Mouse (Mus musculus) liver, embryonic 15.5 days (tissue): Measurements from ENCODE around the gene Txnrd1. TPM values are rescaled to one million over a fixed set of nuclear protein-coding genes. Genes with fewer than 3 reads are reported as not detected.

Source experiments
- ATAC-seq: fragments of 200-750 bp; cut with Nextera tagmentation; 2 replicates; pipeline ENCODE4 v1.8.0; 2017; ENCODE audit warnings: moderate number of reproducible peaks, mild to moderate bottlenecking, moderate library complexity; ENCODE audit not compliant: insufficient read depth
- H3K27ac ChIP-seq: fragments of 300-500 bp; sonication (generic); replicated peaks from 2 replicates; pipeline ENCODE4 v1.5.1; 2015; ENCODE audit warnings: mild to moderate bottlenecking, inconsistent platforms
- H3K27me3 ChIP-seq: fragments of 300-500 bp; sonication (generic); 2 replicates; pipeline ENCODE4 v1.6.1; 2015; ENCODE audit warnings: mild to moderate bottlenecking, inconsistent platforms
- H3K36me3 ChIP-seq: fragments of 300-500 bp; sonication (generic); replicated peaks from 2 replicates; pipeline ENCODE4 v1.6.1; 2015; ENCODE audit warnings: moderate library complexity, mild to moderate bottlenecking, inconsistent platforms
- H3K4me1 ChIP-seq: fragments of 300-500 bp; sonication (generic); replicated peaks from 2 replicates; pipeline ENCODE4 v1.6.1; 2015; ENCODE audit warnings: inconsistent platforms
- H3K4me2 ChIP-seq: fragments of 300-500 bp; sonication (generic); 2 replicates; pipeline ENCODE4 v1.6.1; 2015; ENCODE audit warnings: moderate library complexity, mild to moderate bottlenecking, inconsistent platforms
- H3K4me3 ChIP-seq: fragments of 300-500 bp; sonication (generic); replicated peaks from 2 replicates; pipeline ENCODE4 v1.5.1; 2015; ENCODE audit warnings: mild to moderate bottlenecking, inconsistent platforms
- H3K9ac ChIP-seq: fragments of 300-500 bp; sonication (generic); 2 replicates; pipeline ENCODE4 v1.6.1; 2015; ENCODE audit warnings: moderate library complexity, mild to moderate bottlenecking, inconsistent platforms
- H3K9me3 ChIP-seq: fragments of 300-500 bp; sonication (generic); replicated peaks from 2 replicates; pipeline ENCODE4 v1.6.1; 2016; ENCODE audit warnings: inconsistent platforms
- WGBS: fragments of 180-500 bp; shearing (Covaris S2); methylation state at CpG from one replicate; pipeline ENCODE4 v1.1.7; 2015; ENCODE audit warnings: mixed read lengths; ENCODE audit not compliant: insufficient replicate concordance; 5-methylcytosine and 5-hydroxymethylcytosine counted together
- polyA plus RNA-seq: library from polyadenylated mRNA; unstranded; fragments of >200 nt; fragmentation: Nextera tagmentation; extraction: Ambion mirVana; gene quantifications from 2 replicates; pipeline ENCODE4 v1.2.1, GENCODE M21; 2015

The Txnrd1 gene
- polyA plus RNA-seq, 1 experiment from 2014 or later: 48.0 TPM

DNA sequence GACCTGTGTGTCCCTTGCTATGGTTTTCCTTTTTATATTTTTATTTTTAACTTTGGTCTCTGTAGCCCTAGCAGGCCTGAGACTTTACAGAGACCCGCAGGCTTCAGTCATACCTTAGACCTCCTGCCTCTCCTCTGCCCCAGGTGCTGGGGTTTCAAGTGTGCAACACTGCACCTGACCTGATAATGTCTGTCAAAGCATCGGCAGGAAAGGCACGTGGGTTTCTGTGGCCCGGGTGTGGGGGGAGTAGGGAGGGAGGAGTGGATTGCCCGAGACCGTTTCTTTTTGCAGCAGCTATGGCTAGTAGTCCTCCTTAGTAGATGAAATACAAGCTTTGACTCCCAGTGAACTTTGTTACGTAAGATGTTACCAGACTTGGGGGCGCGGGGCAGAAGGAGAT, 15.8 kb upstream of the Txnrd1 start:
- Histone ChIP-seq H3K9me3 (no peaks in the 10 kb centered on the region), H3K4me3 (no peak overlapping the region), H3K4me2 (no peak overlapping the region), H3K27ac (no peak overlapping the region), H3K9ac (no peak overlapping the region), H3K4me1 (peaks cover 16% of the 10 kb centered on the region), H3K27me3 (no peaks in the 10 kb centered on the region), H3K36me3 (no peaks in the 10 kb centered on the region)
- no peak for ATAC-seq
- WGBS: 43% methylated on average over 9 of the region's 9 CpGs

DNA sequence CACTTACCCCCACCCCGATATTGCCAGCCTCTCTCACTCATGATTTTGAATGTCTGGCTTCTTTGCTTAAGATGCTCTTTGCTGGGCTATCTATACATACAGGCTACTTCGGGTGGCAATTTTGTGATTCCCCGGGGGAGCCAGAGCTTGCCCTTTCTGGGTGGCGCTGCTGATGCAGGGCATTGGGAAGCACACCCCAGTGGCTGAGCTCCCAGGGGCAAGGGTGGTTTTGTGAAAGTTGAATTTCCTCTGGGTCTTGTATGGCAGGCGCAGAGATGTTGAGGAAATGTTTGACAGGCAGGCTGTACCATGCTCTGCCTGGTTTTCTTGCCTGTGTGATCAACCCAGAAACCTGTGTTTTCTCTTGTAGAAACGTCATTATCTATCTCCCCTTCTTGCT, 15.1 kb upstream of the Txnrd1 start:
- WGBS: 65% methylated on average over 6 of the region's 6 CpGs
- H3K4me1 ChIP-seq: peaks cover 12% of the 10 kb centered on the region
- no peak for ATAC-seq

DNA sequence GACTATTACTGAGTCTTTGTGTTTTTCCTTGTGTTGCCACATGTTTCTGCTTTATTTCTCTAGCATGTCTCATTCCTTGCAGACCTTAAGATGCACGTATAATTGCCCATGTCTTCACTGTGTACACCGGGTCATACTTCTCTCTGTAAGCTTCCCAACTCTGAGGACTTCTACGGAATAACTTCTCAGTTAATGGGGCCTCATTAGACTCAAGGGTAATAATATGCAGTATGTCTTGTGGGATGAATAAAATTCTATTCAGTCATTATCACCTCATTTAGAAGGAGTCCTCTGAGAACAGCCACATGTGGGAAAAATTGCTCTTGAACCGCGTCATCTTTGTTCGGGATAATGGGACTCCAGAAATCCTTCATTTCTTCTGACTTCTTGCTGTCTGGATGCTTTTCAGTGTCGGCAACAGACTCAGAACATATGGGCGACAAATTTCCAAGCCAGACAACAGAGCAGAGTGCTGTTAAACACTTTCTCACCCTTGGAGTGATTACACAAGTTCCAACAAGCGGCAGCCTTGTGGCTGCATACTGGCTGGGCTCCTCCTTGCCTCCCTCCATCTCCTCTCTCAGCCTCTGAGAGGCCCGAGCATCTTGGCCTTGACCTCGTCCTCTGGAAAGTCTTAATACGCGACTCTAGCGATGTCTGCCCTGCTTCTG, 10.5 kb upstream of the Txnrd1 start:
- ATAC-seq: no peak
- 70% methylated on average over 14 of the region's 14 CpGs for WGBS
- no peak overlapping the region for H3K4me2 ChIP-seq
- H3K4me3 ChIP-seq: no peak overlapping the region
- H3K27me3 ChIP-seq: no peaks in the 10 kb centered on the region
- H3K36me3 ChIP-seq: no peaks in the 10 kb centered on the region
- H3K9ac ChIP-seq: no peak overlapping the region
- no peaks in the 10 kb centered on the region for H3K4me1 ChIP-seq
- H3K9me3 ChIP-seq: no peaks in the 10 kb centered on the region
- H3K27ac ChIP-seq: no peak overlapping the region

More for the DNA sequence above, 15.1 kb upstream of the Txnrd1 start:
- no peaks in the 10 kb centered on the region for H3K9me3 ChIP-seq
- no peak overlapping the region for H3K27ac ChIP-seq
- no peaks in the 10 kb centered on the region for H3K27me3 ChIP-seq
- no peaks in the 10 kb centered on the region for H3K36me3 ChIP-seq
- no peak overlapping the region for H3K9ac ChIP-seq
- no peak overlapping the region for H3K4me3 ChIP-seq
- no peak overlapping the region for H3K4me2 ChIP-seq

DNA sequence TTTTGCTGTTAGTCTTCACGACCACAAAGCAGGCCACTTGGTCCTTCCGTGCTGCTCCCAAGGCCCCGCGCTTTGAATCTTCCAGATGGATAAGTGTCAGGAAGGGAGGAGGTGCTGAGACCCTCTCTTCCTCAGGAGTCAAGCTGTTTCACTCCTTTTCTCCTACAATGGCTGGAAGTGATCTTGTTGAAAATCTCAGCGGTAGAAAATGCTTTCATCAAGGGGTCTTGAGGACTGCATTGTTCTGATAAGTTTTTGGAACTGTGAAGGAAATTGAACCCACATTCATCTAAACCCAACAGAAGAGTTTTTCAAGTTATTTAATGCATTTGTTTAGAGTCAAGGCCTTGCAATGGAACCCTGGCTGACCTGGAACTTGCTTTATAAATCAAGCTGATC, 10.0 kb upstream of the Txnrd1 start:
- Histone ChIP-seq H3K9me3 (no peaks in the 10 kb centered on the region), H3K27ac (no peak overlapping the region), H3K4me2 (no peak overlapping the region), H3K4me1 (no peaks in the 10 kb centered on the region), H3K36me3 (no peaks in the 10 kb centered on the region), H3K4me3 (no peak overlapping the region), H3K27me3 (no peaks in the 10 kb centered on the region), H3K9ac (no peak overlapping the region)
- ATAC-seq: no peak
- WGBS: 68% methylated on average over 5 of the region's 5 CpGs

DNA sequence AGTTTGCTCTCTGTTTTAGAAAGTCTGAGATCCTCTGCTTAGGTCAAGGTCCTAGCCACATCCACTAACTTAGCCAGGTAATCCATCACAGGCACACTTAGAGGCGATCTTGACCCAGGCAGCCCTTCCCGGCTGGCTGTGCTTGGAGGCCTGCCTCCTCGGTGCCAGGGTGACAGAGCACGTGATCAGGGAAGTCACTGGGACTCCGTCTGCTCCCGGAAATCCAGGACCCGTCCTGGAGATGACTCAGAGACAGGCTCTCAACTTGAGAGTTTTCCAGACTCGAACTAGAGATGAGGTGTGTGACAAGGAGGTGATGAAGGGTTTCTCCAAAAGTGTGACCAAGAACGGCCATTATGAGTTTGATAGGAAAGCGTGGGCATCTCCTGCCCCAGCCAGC, 9.2 kb upstream of the Txnrd1 start:
- 60% methylated on average over 10 of the region's 10 CpGs for WGBS
- Histone ChIP-seq H3K36me3 (no peaks in the 10 kb centered on the region), H3K9ac (no peak overlapping the region), H3K4me1 (no peaks in the 10 kb centered on the region), H3K27me3 (no peaks in the 10 kb centered on the region), H3K9me3 (no peaks in the 10 kb centered on the region), H3K4me2 (no peak overlapping the region), H3K27ac (no peak overlapping the region), H3K4me3 (no peak overlapping the region)
- ATAC-seq: no peak

DNA sequence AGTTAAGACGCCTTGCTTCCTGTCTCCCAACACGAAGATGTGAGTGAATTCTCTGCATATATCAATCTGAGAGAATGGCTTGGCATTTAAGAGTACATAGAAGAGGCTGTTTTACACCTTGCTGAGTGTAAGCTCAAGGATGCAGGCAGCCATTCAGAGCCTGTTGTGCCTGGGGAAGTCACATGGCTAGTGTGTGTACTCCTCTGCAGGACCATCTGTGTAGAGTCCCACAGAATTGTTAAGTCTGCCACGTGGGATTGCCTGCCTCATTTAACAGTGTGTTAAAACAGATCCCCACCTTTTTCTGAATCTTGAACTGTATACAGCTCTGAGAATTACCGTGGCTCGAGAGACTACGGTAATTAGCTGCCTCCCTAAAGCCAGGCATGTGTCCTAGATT, 7.2 kb upstream of the Txnrd1 start:
- 44% methylated on average over 6 of the region's 6 CpGs for WGBS
- no peaks in the 10 kb centered on the region for H3K4me1 ChIP-seq

DNA sequence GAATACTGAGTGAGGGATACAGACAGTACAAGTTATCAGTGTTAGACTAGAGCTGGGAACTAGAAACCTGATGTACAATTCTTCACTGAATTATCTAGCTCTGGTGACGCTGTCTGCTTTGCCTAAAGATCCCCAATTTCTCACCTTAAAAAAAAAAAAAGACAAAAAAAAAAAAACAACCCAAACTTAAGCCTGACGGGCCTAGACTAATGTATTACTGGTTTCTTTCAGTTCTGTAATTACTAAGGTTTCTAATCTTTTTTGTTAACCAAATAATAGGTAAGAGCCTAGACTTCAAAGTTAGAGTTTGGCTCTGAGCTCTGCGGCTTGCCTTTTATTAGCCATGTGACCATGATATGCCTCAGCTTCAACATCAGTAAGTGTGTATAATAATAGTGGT, 2.1 kb downstream of the Txnrd1 start:
- Histone ChIP-seq H3K4me1 (no peaks in the 10 kb centered on the region), H3K9me3 (no peaks in the 10 kb centered on the region), H3K4me2 (no peak overlapping the region), H3K27ac (no peak overlapping the region), H3K36me3 (no peaks in the 10 kb centered on the region), H3K4me3 (no peak overlapping the region), H3K9ac (no peak overlapping the region), H3K27me3 (no peaks in the 10 kb centered on the region)
- no peak for ATAC-seq
- 71% methylated on average over 3 of the region's 3 CpGs for WGBS

More for the DNA sequence above, 7.2 kb upstream of the Txnrd1 start:
- no peak overlapping the region for H3K4me3 ChIP-seq
- no peak overlapping the region for H3K4me2 ChIP-seq
- H3K36me3 ChIP-seq: no peaks in the 10 kb centered on the region
- no peaks in the 10 kb centered on the region for H3K9me3 ChIP-seq
- H3K27me3 ChIP-seq: no peaks in the 10 kb centered on the region
- no peak overlapping the region for H3K27ac ChIP-seq
- no peak overlapping the region for H3K9ac ChIP-seq
- no peak for ATAC-seq

DNA sequence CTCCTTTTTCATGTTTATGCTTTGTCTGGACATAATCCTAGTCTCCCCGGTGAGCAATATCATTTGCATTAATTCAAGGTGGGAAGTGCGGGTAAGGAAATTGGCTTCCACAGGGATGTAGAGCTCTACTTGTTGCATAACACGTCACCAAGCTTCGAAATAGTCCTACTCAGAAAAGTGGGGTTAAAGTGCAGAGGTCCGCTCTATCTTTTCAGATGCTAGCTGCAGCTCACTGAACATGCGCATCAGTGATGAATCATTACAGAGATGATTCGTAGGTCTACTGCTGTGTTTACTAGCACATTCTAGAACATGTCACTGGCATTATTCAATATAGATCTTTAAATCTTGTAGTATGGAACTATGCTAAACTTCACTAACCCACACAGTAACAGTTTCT, 4.6 kb downstream of the Txnrd1 start:
- no peaks in the 10 kb centered on the region for H3K4me1 ChIP-seq
- no peak overlapping the region for H3K27ac ChIP-seq
- H3K9me3 ChIP-seq: no peaks in the 10 kb centered on the region
- 67% methylated on average over 7 of the region's 7 CpGs for WGBS
- H3K27me3 ChIP-seq: no peaks in the 10 kb centered on the region
- no peak overlapping the region for H3K4me3 ChIP-seq
- ATAC-seq: no peak
- H3K4me2 ChIP-seq: no peak overlapping the region
- H3K9ac ChIP-seq: no peak overlapping the region
- H3K36me3 ChIP-seq: no peaks in the 10 kb centered on the region

DNA sequence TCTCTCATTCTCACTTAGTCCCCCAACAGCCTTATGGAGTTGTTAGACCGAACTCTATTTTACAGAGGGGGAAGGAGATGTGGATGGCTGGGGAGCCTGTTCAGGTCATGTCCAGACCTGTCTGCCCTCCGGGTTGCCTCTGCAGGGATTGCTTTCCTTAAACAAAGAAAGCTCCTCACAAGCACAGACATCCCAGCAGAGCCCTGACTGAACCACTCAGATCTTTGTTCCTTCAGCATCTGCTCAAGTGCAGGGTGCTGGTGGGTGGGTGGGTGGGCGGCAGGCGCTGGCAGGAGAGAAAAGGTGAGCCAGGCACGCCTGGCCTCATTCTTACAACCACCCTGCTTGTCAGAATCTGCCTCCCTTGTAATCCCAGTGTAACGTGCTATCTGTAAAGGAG, 10.3 kb downstream of the Txnrd1 start:
- Histone ChIP-seq H3K27me3 (no peaks in the 10 kb centered on the region), H3K4me1 (peaks cover 4% of the 10 kb centered on the region; the same call in 1 of the 2 replicates), H3K9ac (no peak overlapping the region), H3K9me3 (no peaks in the 10 kb centered on the region), H3K4me3 (no peak overlapping the region), H3K4me2 (no peak overlapping the region), H3K36me3 (no peaks in the 10 kb centered on the region), H3K27ac (no peak overlapping the region)
- no peak for ATAC-seq
- 64% methylated on average over 6 of the region's 6 CpGs for WGBS

DNA sequence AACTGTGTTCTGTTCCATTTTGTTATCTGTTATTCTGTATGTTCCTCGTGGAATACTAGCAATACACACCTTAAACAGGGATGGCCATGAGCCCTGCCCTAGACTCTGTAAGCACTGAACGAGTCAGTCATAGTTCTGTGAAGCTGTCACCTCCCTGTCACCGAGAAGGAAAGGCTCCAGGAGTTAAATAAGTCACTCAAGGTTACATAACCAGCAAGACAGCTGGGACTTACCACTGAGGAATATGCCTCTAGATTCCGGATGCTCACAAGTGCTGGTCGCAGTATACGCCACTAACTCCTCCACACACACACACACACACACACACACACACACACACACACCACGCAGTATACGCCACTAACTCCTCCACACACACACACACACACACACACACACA, 11.0 kb downstream of the Txnrd1 start:
- H3K4me1 ChIP-seq: peaks cover 4% of the 10 kb centered on the region; the same call in 1 of the 2 replicates
- H3K4me2 ChIP-seq: no peak overlapping the region
- no peak overlapping the region for H3K4me3 ChIP-seq
- H3K27me3 ChIP-seq: no peaks in the 10 kb centered on the region
- H3K27ac ChIP-seq: no peak overlapping the region
- H3K9ac ChIP-seq: no peak overlapping the region
- no peaks in the 10 kb centered on the region for H3K9me3 ChIP-seq
- no peaks in the 10 kb centered on the region for H3K36me3 ChIP-seq
- ATAC-seq: no peak
- WGBS: 72% methylated on average over 8 of the region's 8 CpGs

DNA sequence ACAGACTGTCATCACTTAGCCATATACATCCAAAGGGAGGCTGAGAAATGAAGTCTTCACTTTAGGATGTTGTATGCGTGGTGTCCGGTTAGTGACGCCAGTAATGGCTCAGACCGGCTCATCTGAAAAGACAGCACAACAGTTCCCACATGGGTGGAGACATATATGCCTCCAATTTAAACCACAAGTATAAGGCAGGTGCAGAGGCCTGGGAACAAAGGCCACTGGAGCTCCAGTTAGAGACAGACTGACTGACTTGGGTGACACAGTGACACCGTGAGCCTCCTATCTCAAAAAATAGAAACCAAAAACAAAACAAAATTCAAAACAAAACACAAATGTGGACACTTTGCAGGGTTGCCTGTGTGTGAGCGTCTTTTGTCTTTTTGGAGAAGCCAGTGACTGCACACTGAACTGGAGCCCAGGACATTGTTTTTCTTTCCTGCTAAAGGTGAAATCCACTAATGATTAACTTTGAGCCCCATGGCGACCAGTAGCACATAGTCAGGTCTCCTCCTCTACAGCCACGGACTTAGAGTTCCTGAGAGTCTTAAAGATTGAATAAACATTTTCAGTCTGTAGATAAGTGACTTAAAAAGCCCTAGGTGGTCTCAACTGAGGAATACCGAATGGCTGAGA, 14.2 kb downstream of the Txnrd1 start:
- H3K9ac ChIP-seq: no peak overlapping the region
- peaks cover 4% of the 10 kb centered on the region; the same call in 1 of the 2 replicates for H3K4me1 ChIP-seq
- H3K4me3 ChIP-seq: no peak overlapping the region
- H3K27ac ChIP-seq: no peak overlapping the region
- ATAC-seq: no peak
- 63% methylated on average over 9 of the region's 9 CpGs for WGBS
- H3K4me2 ChIP-seq: no peak overlapping the region
- H3K27me3 ChIP-seq: no peaks in the 10 kb centered on the region
- H3K9me3 ChIP-seq: no peaks in the 10 kb centered on the region
- H3K36me3 ChIP-seq: no peaks in the 10 kb centered on the region
